Mouse (Mus musculus): ENCODE results near the gene Zfp652. TPM values are rescaled to one million over a fixed set of nuclear protein-coding genes. Genes with fewer than 3 reads are reported as not detected.

Gene Zfp652
- total and polyA plus RNA-seq, 3 experiments: 57.0 to 261 (median 180) TPM

DNA sequence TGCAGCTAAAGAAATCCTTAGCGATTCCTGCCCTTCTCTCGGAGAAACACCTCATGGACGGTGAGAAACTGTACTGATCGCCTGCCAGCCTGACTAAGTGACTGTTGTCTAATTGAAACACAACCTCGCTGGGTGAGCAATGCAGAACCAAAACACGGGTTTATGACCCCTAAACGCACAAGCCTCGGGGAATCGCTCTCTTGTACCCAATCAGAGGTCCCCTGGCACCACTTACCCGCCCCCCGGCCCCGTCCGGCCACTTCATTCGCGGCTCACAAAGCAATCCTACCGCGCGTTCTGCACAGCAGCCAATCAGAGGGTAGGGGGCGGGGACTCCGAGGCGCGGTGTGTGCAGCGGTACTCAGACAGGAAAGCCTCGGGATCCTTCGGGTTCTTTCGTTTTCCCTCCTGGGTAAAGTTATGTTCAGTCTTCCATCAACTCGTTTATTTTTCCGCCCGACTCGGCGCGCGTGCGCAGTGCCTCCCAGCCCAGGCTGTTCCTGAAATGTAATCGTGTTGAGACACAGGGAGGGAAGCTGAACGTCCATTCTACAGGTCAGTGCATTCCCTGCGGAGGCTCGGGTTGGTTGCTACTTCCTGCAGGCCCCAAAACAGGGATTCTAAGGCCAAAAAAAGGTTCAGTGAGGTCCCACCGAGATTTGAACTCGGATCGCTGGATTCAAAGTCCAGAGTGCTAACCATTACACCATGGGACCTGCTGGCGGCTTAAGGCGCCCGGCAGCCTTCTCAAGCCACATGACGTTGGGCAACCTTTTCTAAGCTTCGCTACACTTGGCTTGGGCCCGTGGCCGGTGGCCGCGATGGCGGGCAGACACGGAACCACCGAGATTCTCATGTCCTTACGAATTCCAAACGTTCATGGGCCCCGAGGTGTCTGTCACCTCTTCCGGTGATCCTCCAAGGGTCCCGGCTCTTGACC lies 146.3 kb downstream of the Zfp652 start:
- Histone ChIP-seq H3K9me3 (replicated peaks) (peaks cover 4% of the 10 kb centered on the region), H3K4me3 (ENCODE audit: low read depth, low read length) (peak overlapping the region; percentile 81), H3K27me3 (ENCODE audit: insufficient read depth, low read length) (no peaks in the 10 kb centered on the region), H3K36me3 (replicated peaks) (peaks cover 40% of the 10 kb centered on the region), H3K4me1 (ENCODE audit: insufficient read depth, low read depth, low read length) (peaks cover 57% of the 10 kb centered on the region)
- TF ChIP-seq GATA1 (IDR thresholded peaks at IDR 0.05; ENCODE audit: borderline replicate concordance, low read length): no peak
- no peak for TF ChIP-seq GATA2 (IDR thresholded peaks at IDR 0.05; ENCODE audit: borderline replicate concordance, low read depth, low read length)
- no peak for TF ChIP-seq CTCF (IDR thresholded peaks at IDR 0.05; ENCODE audit: low read depth, low read length)
- no peak for TF ChIP-seq POLR2AphosphoS5 (IDR thresholded peaks at IDR 0.05; ENCODE audit: insufficient replicate concordance, low read depth, low read length)
- TF ChIP-seq TAL1 (conservative IDR thresholded peaks at IDR 0.05; ENCODE audit: low read depth, low read length): no peak
- ATAC-seq (ENCODE audit: extremely low read depth, insufficient number of reproducible peaks, low FRiP score, poor library complexity, severe bottlenecking): peak; percentile 97
- peak; percentile 94 for DNase-seq (ENCODE audit: low spot score)

DNA sequence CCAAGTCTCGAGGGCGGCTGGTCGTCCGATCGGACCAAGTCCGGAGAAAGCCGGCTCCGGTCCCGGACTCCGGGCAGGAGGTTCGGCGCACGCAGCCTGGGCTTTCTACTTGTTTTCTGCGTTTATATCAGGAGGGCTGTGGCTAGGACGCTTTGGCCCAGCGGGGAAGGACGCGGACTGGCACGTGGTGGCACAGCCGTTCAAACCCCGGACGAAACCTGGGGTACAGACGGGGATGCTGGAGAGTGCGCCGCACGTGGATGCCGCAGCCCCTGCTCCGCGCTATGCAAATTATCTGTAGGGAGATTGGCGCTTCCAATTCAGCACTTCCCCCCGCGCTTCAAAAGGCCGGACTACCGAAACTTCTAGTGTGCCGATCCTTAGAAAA lies 147.0 kb downstream of the Zfp652 start:
- Histone ChIP-seq H3K4me1 (ENCODE audit: insufficient read depth, low read depth, low read length) (peaks cover 52% of the 10 kb centered on the region), H3K9me3 (replicated peaks) (peaks cover 4% of the 10 kb centered on the region), H3K36me3 (replicated peaks) (peaks cover 46% of the 10 kb centered on the region), H3K27me3 (ENCODE audit: insufficient read depth, low read length) (no peaks in the 10 kb centered on the region), H3K4me3 (ENCODE audit: low read depth, low read length) (peak overlapping the region; percentile 81)
- no peak for ATAC-seq (ENCODE audit: extremely low read depth, insufficient number of reproducible peaks, low FRiP score, poor library complexity, severe bottlenecking)
- DNase-seq (ENCODE audit: low spot score): peak; percentile 61
- TF ChIP-seq CTCF (IDR thresholded peaks at IDR 0.05; ENCODE audit: low read depth, low read length) (no peak), POLR2AphosphoS5 (IDR thresholded peaks at IDR 0.05; ENCODE audit: insufficient replicate concordance, low read depth, low read length) (no peak), TAL1 (conservative IDR thresholded peaks at IDR 0.05; ENCODE audit: low read depth, low read length) (no peak), GATA1 (IDR thresholded peaks at IDR 0.05; ENCODE audit: borderline replicate concordance, low read length) (no peak), GATA2 (IDR thresholded peaks at IDR 0.05; ENCODE audit: borderline replicate concordance, low read depth, low read length) (no peak)

DNA sequence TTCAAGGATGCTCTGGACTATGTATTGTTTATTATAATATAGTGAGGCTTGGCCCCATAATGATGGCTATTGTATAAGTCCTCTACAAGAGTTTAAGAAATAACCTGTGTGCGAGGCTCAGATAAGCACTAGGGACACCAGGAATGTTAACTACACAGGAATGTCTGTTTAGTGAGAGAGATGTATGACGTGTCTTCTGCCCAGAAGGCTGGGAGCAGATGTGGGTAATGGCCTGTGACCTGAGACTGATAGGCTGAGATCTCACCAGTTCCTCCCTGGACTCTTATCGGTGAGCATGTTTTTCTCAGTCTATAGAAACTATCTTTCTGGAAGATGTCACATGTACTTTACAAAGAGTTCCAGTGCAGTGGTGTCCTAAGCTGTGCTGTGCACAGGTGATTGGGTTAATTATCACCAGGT lies 147.6 kb downstream of the Zfp652 start:
- Histone ChIP-seq H3K27me3 (ENCODE audit: insufficient read depth, low read length) (no peaks in the 10 kb centered on the region), H3K4me3 (ENCODE audit: low read depth, low read length) (peak overlapping the region; percentile 81), H3K36me3 (replicated peaks) (peaks cover 48% of the 10 kb centered on the region), H3K4me1 (ENCODE audit: insufficient read depth, low read depth, low read length) (peaks cover 52% of the 10 kb centered on the region), H3K9me3 (replicated peaks) (no peaks in the 10 kb centered on the region)
- DNase-seq (ENCODE audit: low spot score): peak; percentile 32
- no peak for ATAC-seq (ENCODE audit: extremely low read depth, insufficient number of reproducible peaks, low FRiP score, poor library complexity, severe bottlenecking)
- TF ChIP-seq TAL1 (conservative IDR thresholded peaks at IDR 0.05; ENCODE audit: low read depth, low read length): peak; percentile 31
- TF ChIP-seq GATA2 (IDR thresholded peaks at IDR 0.05; ENCODE audit: borderline replicate concordance, low read depth, low read length): no peak

DNA sequence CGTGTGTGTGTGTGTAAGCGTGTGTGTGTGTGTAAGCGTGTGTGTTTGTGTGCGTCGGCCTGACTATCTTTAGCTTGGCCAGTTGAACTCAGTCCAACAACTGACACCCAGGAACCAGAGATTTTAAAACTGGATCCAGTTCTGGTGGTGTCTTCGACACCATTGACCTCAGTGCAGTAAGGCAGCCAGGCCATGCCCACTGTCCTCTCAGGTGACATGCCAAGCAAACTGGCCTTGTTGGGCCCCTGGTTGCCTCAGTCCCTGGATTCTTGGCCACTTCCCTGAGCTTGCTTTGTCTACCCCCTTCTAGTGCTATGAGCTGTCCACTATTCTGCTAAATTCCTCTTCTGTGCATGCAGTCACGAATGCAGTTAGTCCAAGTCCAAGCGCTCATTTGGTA lies 148.9 kb downstream of the Zfp652 start:
- no peak overlapping the region; the same call in 1 of the 2 replicates for H3K4me3 ChIP-seq (ENCODE audit: low read depth, low read length)
- ATAC-seq (ENCODE audit: extremely low read depth, insufficient number of reproducible peaks, low FRiP score, poor library complexity, severe bottlenecking) (no peak), DNase-seq (ENCODE audit: low spot score) (no peak)
- H3K36me3 ChIP-seq (replicated peaks): peaks cover 62% of the 10 kb centered on the region
- peaks cover 57% of the 10 kb centered on the region for H3K4me1 ChIP-seq (ENCODE audit: insufficient read depth, low read depth, low read length)
- no peaks in the 10 kb centered on the region for H3K27me3 ChIP-seq (ENCODE audit: insufficient read depth, low read length)
- TF ChIP-seq GATA2 (IDR thresholded peaks at IDR 0.05; ENCODE audit: borderline replicate concordance, low read depth, low read length): no peak
- no peak for TF ChIP-seq POLR2AphosphoS5 (IDR thresholded peaks at IDR 0.05; ENCODE audit: insufficient replicate concordance, low read depth, low read length)
- no peak for TF ChIP-seq GATA1 (IDR thresholded peaks at IDR 0.05; ENCODE audit: borderline replicate concordance, low read length)
- no peak for TF ChIP-seq TAL1 (conservative IDR thresholded peaks at IDR 0.05; ENCODE audit: low read depth, low read length)
- TF ChIP-seq CTCF (IDR thresholded peaks at IDR 0.05; ENCODE audit: low read depth, low read length): no peak
- no peaks in the 10 kb centered on the region for H3K9me3 ChIP-seq (replicated peaks)

DNA sequence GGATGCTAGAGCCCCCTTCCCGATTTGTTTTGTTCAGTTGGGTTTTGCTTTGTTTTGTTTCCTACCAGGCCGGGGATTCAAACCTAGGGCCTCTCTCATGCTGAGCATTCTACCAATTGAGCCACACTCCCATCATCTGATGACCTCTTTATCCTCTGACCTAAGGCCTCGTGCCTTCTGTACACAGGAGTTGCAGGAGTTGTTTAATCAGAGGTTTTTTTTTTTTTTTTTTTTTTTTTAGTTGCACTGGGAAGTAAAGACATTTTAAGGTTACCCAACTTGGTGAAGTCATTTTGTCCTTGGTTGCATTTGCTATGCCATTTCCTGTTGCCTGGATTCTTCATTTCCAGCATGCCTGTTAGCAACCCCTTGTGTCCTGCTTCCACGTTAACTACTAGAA lies 157.0 kb downstream of the Zfp652 start:
- DNase-seq (ENCODE audit: low spot score) (no peak), ATAC-seq (ENCODE audit: extremely low read depth, insufficient number of reproducible peaks, low FRiP score, poor library complexity, severe bottlenecking) (no peak)
- H3K4me1 ChIP-seq (ENCODE audit: insufficient read depth, low read depth, low read length): peaks cover 36% of the 10 kb centered on the region
- H3K27me3 ChIP-seq (ENCODE audit: insufficient read depth, low read length): no peaks in the 10 kb centered on the region; the same call in 1 of the 2 replicates
- H3K9me3 ChIP-seq (replicated peaks): no peaks in the 10 kb centered on the region
- H3K36me3 ChIP-seq (replicated peaks): peaks cover 52% of the 10 kb centered on the region
- TF ChIP-seq GATA1 (IDR thresholded peaks at IDR 0.05; ENCODE audit: borderline replicate concordance, low read length): no peak
- TF ChIP-seq CTCF (IDR thresholded peaks at IDR 0.05; ENCODE audit: low read depth, low read length): no peak
- TF ChIP-seq POLR2AphosphoS5 (IDR thresholded peaks at IDR 0.05; ENCODE audit: insufficient replicate concordance, low read depth, low read length): no peak
- TF ChIP-seq GATA2 (IDR thresholded peaks at IDR 0.05; ENCODE audit: borderline replicate concordance, low read depth, low read length): no peak
- TF ChIP-seq TAL1 (conservative IDR thresholded peaks at IDR 0.05; ENCODE audit: low read depth, low read length): no peak
- no peak overlapping the region for H3K4me3 ChIP-seq (ENCODE audit: low read depth, low read length)

DNA sequence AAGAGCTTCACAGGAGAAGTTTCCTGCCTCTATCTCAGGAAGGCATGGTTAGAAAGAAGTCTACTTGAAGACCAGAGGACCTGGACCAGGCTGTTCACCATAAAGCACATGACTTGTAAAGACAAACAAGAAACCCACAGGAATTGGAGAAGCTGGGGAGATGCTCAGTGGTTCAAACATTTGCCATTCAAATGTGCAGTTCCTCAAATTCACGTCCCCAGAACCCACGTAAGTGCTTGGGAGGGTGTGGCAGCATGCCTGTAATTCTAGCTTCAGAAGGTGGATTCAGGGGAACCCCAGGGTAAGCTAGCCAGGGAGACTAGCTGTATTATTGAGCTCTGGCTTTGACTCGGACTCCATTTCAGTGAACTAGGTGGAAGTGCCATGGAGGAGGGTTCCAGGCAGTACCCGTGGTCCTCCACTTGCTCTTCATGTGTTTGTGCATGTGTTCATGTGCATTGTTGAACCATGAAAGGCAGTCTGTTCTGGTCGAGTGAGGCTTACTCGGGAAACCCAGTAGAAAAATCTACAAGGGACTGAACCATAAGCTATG lies 157.5 kb downstream of the Zfp652 start:
- no peak for TF ChIP-seq GATA1 (IDR thresholded peaks at IDR 0.05; ENCODE audit: borderline replicate concordance, low read length)
- no peak for TF ChIP-seq POLR2AphosphoS5 (IDR thresholded peaks at IDR 0.05; ENCODE audit: insufficient replicate concordance, low read depth, low read length)
- TF ChIP-seq GATA2 (IDR thresholded peaks at IDR 0.05; ENCODE audit: borderline replicate concordance, low read depth, low read length): no peak
- TF ChIP-seq TAL1 (conservative IDR thresholded peaks at IDR 0.05; ENCODE audit: low read depth, low read length): no peak
- no peak for TF ChIP-seq CTCF (IDR thresholded peaks at IDR 0.05; ENCODE audit: low read depth, low read length)
- H3K4me3 ChIP-seq (ENCODE audit: low read depth, low read length): no peak overlapping the region
- DNase-seq (ENCODE audit: low spot score): peak; percentile 33
- no peaks in the 10 kb centered on the region for H3K9me3 ChIP-seq (replicated peaks)
- H3K36me3 ChIP-seq (replicated peaks): peaks cover 51% of the 10 kb centered on the region
- ATAC-seq (ENCODE audit: extremely low read depth, insufficient number of reproducible peaks, low FRiP score, poor library complexity, severe bottlenecking): no peak
- peaks cover 36% of the 10 kb centered on the region for H3K4me1 ChIP-seq (ENCODE audit: insufficient read depth, low read depth, low read length)
- no peaks in the 10 kb centered on the region; the same call in 1 of the 2 replicates for H3K27me3 ChIP-seq (ENCODE audit: insufficient read depth, low read length)

All from G1E (cell line).